Mouse (Mus musculus) cerebellum, postnatal 14 days (tissue): ENCODE measurements at regions not wholly inside any gene's neighbourhood (a gene's known extent, or its start where the extent isn't known, plus 50 kb on each side); places are given as distances from the start of the nearest gene placed in this dataset.

Experiments used
- DNase-seq, 2 experiments: peaks; one replicate each; pipeline ENCODE4 v3.0.0; 2021; ENCODE audit warnings: mixed read lengths in 2 of 2

GRCm38 (mm10) chr9:71355721-71356120, 130.0 kb downstream of the Polr2m start:
- DNase-seq: no peak
